Mouse (Mus musculus) embryonic facial prominence, embryonic 10.5 days (tissue): ENCODE data around the gene Clip4. TPM values are rescaled to one million over a fixed set of nuclear protein-coding genes. Genes with fewer than 3 reads are reported as not detected.

Experiments used
- DNase-seq: peaks from one replicate; pipeline ENCODE4 v3.0.0-alpha.2; 2017; ENCODE audit warnings: low spot score
- H3K27ac ChIP-seq: fragments of 300-500 bp; sonication (generic); replicated peaks from 2 replicates; pipeline ENCODE4 v1.5.1; 2016; ENCODE audit warnings: mild to moderate bottlenecking
- H3K27me3 ChIP-seq: fragments of 300-500 bp; sonication (generic); replicated peaks from 2 replicates; pipeline ENCODE4 v1.6.1; 2016; ENCODE audit warnings: low read depth, mild to moderate bottlenecking; ENCODE audit not compliant: poor library complexity, severe bottlenecking
- H3K36me3 ChIP-seq: fragments of 300-500 bp; sonication (generic); replicated peaks from 2 replicates; pipeline ENCODE4 v1.6.1; 2016; ENCODE audit warnings: mild to moderate bottlenecking, moderate library complexity
- H3K4me1 ChIP-seq: fragments of 300-500 bp; sonication (generic); 2 replicates; pipeline ENCODE4 v1.6.1; 2016
- H3K4me3 ChIP-seq: fragments of 300-500 bp; sonication (generic); 2 replicates; pipeline ENCODE4 v1.5.1; 2016; ENCODE audit warnings: mild to moderate bottlenecking, moderate library complexity
- H3K9me3 ChIP-seq: fragments of 300-500 bp; sonication (generic); 2 replicates; pipeline ENCODE4 v1.6.1; 2016; ENCODE audit warnings: mild to moderate bottlenecking
- WGBS: fragments of 180-500 bp; shearing (Covaris S2); methylation state at CpG from one replicate; pipeline ENCODE4 v1.1.7; 2016; 5-methylcytosine and 5-hydroxymethylcytosine counted together
- polyA plus RNA-seq: library from polyadenylated mRNA; unstranded; fragments of >200 nt; fragmentation: Nextera tagmentation; extraction: Ambion mirVana; gene quantifications from 2 replicates; pipeline ENCODE4 v1.2.1, GENCODE M21; 2016

The Clip4 gene
- polyA plus RNA-seq, 1 experiment from 2014 or later: 3.8 TPM

- Histone ChIP-seq H3K4me1 (peaks cover 8% of the 10 kb centered on the region), H3K9me3 (no peaks in the 10 kb centered on the region), H3K4me3 (no peak overlapping the region), H3K27ac (no peak overlapping the region), H3K27me3 (no peaks in the 10 kb centered on the region), H3K36me3 (no peaks in the 10 kb centered on the region)
- DNase-seq: no peak
- 70% methylated on average over 3 of the region's 3 CpGs for WGBS
Observed at GRCm38 (mm10) chr17:71913188-71913587, 144.9 kb downstream of the Clip4 start.

Other genes starting within 250 kb of the Clip4 start
- gene Ndc80, start 241.6 kb upstream of the Clip4 start, polyA plus RNA-seq: 61.4 and 62.6 TPM in 2 replicates
- 0.79 and 0.87 TPM in 2 replicates for gene Spdya, start 216.4 kb upstream of the Clip4 start, polyA plus RNA-seq
- gene Wdr43, start 152.6 kb upstream of the Clip4 start, polyA plus RNA-seq: 111 and 117 TPM in 2 replicates
- 0.05 TPM in 1 of 2 replicates, not detected in the other for gene Togaram2, start 95.2 kb upstream of the Clip4 start, polyA plus RNA-seq
- gene Pcare, start 15.6 kb upstream of the Clip4 start, polyA plus RNA-seq: not detected in 2 replicates